Mouse (Mus musculus) activated CD4-positive, CD25-positive, alpha-beta regulatory T cell, adult 9 weeks (primary cell): Measurements from ENCODE around the gene Adam15. TPM values are rescaled to one million over a fixed set of nuclear protein-coding genes. Genes with fewer than 3 reads are reported as not detected.

Experiments used
- polyA plus RNA-seq: library from polyadenylated mRNA; unstranded; fragments of 100-300 nt; shearing (Covaris generic); gene quantifications from one replicate; pipeline ENCODE4 v1.2.1, GENCODE M21; 2017

Gene Adam15
- polyA plus RNA-seq, result 14.5 TPM

DNA sequence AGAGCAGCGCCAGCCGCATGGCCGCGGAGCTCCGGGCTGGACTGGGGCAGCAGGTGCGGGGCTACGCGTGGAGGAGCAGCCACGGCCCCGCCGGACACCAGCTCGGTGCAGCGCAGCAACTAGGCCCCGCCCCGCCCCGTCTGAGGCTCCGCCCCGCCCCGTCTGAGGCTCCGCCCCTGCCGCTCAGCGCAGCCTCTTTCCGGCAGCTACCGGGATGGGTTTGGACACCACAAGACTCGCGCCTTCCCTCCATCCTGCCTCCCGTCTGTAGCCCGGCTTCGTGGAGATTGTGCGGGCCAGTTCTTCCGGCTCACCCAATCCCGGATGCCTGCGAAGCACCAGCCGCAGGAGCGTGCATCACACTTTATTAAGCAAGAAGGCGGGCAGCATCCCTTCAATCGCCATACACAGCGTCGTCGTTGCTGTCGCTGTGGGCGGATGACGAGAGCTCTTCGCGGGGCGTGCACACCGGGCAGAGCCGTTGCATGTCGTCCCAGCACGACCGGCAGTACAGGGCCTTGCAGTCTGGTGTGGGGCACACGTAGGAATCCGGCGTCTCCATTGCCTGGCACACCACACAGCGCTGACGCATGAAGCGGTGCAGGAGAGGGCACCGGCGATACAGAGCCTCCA lies at the start of gene Adam15:
Adam15 (minus strand) TSS at position 128 of the 633 bp plus-strand sequence.

DNA sequence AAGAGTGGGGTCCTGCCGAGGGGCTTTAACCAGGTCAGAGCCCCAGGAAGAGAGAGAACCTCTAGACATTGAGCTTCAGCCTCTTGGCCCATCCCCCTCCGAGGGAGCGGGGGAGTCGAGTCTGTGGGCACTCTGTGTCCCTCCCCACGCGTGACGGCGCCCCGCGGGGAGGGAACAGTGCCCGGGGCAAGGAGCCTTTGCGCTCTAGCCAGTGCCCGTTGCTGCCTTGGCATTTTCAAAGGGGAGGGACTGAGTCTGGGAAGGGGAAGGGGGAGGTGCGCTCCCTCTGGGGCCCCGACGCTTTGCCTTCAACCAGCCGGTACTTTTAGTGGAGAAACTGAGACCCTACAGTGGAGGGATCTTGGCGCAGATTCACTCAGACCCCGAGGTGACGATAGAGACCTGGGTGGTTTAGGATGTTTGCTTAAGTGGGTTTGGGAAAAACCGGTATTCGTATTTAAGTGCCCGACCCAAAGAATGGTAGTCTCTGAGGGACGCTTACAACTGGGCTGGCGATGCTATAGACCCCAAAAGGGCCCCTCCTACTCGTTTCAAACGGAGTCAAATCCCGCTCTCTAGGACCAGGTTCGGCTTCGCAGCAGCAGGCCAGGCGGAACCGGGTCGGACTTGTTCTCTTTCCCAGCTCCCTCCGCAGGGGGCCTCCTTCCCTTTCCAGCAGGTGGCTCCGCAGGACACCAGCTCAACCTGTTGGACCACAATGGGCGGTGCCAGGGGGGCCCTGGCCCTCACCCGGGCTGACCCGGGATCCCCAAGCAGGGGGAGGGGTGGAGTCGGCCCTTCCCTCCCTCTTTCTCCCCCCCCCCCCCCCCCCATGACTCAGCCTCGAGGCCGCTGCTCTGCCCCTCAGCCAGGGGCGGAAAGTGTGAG lies 44.5 kb upstream of the Adam15 start, which contains the start of gene Zbtb7b:
Zbtb7b (minus strand) TSS at position 771 of the 888 bp plus-strand sequence.

DNA sequence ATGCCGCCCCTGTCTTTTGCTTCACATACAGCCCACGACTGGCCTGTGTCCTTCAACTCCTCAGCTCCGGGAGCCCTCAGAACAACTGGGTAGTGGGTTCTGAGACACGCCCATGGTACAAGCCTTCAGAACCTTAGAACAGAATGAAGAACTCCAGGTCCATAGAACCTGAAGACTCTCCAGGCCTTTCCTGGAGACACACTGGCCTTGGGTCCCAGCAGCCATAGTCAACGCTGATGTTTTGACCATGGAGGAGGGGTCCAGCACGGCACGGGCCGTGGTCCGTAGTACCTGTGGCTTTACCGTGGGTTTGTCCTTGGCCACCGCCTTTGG lies 15.3 kb upstream of the Adam15 start, which contains the start of gene Dcst1:
Dcst1 (minus strand) TSS at position 101 of the 333 bp plus-strand sequence.

DNA sequence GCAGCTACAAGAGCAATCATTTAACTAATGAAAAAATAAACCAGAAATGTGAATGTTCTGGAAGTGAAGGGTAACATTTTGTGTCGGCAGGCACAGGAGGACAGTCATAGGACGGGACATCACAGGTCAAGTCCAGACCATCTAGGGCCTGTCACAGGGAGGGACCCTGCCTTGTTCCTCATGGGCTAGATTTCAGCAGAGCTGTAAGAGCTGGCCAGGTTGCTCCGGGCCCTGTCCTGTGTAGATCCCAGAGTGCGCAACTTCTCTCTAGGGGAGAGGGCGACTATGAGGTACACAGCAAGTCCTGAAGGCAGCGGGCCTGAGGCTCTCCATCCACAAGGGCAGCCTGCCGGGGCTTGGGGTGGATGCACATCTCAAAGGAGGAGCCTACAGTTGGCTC lies 11.9 kb upstream of the Adam15 start, which contains the start of gene Dcst2:
Dcst2 (plus strand) TSS at position 301 of the 400 bp plus-strand sequence.

DNA sequence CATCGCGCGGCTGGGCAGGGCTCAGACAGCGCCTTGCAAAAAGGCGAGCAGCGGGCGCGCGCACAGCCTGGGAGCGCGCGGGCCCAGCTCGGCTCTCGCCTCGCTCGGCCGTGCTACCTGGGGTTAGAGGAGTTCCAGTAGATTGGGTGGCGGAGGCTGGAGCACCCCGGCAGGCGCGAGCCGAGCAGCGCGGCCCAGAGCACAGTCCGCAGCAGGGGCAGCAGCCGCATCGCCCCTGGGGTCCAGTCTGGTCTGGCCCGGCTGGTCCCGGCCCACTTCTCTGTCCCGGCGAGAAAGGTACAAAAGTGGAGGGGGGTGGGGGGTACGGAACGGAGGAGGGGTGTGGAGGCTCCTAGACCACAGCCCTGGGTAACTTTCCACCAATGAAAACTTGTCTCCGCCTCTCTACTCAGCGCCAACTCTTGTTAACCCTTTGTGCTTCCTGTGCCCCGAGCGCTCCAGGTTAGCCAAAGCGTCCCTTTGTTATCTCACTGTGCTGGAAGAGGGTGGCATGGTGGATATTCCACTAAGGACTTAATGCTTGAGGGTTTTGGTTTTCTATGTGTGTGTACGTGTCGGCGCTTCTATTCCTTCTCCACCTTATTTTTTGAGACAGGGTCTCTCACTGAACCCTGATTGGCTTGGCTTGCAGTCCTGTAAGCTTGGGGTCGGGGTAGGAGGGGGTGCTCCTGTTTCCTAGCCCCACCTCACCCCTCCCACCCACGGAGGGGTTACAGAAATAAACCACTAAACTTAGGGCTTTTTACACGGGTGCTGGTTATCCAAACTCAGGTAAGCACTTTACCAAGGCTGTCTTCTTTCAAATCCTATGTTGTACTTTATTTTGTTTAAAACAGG lies 11.8 kb downstream of the Adam15 start, which contains the start of gene Efna4:
Efna4 (minus strand) TSS at position 308 of the 858 bp plus-strand sequence.

DNA sequence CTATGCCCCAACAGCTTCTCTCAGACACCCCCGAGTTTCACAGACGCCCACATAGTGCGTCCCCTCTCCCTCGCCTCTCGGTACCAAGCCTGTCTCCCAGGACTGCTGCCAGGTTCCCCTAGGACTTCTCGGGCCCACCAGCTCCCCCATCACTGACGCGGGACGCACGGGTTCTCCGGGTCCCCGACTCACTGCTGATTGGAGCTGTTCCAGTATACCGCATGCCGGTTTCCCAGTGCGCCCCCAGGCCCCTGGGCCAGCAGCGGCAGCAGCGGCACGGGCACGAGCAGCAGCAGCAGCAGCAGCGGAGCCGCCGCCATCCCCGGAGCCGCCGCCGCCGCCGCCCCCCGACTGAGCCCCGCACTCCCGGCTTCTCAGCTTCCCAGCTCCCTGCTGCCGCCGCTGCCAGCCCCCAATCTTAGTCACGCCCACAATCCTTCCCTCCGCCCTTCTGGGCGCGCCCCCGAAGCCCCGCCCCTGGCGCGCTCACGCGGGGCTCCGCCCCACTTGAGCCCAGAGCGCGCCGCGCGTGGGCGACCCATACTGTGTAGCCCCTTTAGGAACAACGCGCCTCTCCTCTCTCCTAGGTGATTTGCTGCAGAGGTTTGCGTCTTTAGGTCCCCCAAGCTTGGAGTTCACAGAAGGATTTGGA lies 27.2 kb downstream of the Adam15 start, which contains the start of gene Efna3:
Efna3 (minus strand) TSS at position 452 of the 652 bp plus-strand sequence.

Other genes with a start within 250 kb of the Adam15 start
- not detected for gene Gm43738, start 248.9 kb downstream of the Adam15 start, polyA plus RNA-seq
- gene Fdps, start 248.0 kb downstream of the Adam15 start, polyA plus RNA-seq, result 102 TPM
- not detected for gene Pklr, start 213.9 kb downstream of the Adam15 start, polyA plus RNA-seq
- 0.73 TPM for gene Hcn3, start 189.8 kb downstream of the Adam15 start, polyA plus RNA-seq
- gene Clk2, start 185.2 kb downstream of the Adam15 start, polyA plus RNA-seq, result 36.9 TPM
- gene Scamp3, start 172.5 kb downstream of the Adam15 start, polyA plus RNA-seq, result 291 TPM
- gene Fam189b, start 166.9 kb downstream of the Adam15 start, polyA plus RNA-seq, result 230 TPM
- 139 TPM for gene Gba, start 147.1 kb downstream of the Adam15 start, polyA plus RNA-seq
- 2.8 TPM for gene Thbs3, start 134.8 kb downstream of the Adam15 start, polyA plus RNA-seq
- gene Mtx1, start 122.9 kb downstream of the Adam15 start, polyA plus RNA-seq, result 120 TPM
- 2.7 TPM for gene Muc1, start 120.9 kb downstream of the Adam15 start, polyA plus RNA-seq
- gene Krtcap2, start 104.0 kb downstream of the Adam15 start, polyA plus RNA-seq, result 285 TPM
- gene Trim46, start 103.7 kb downstream of the Adam15 start, polyA plus RNA-seq, result 5.0 TPM
- 99.0 TPM for gene Dpm3, start 90.6 kb downstream of the Adam15 start, polyA plus RNA-seq
- 249 TPM for gene Slc50a1, start 79.4 kb downstream of the Adam15 start, polyA plus RNA-seq
- gene Efna1, start 68.9 kb downstream of the Adam15 start, polyA plus RNA-seq, result not detected
- gene Efna3, start 27.0 kb downstream of the Adam15 start, polyA plus RNA-seq, result not detected
- 0.62 TPM for gene Efna4, start 12.0 kb downstream of the Adam15 start, polyA plus RNA-seq
- 0.28 TPM for gene Dcst2, start 12.0 kb upstream of the Adam15 start, polyA plus RNA-seq
- gene Dcst1, start 15.3 kb upstream of the Adam15 start, polyA plus RNA-seq, result 0.27 TPM
- gene Zbtb7b, start 44.8 kb upstream of the Adam15 start, polyA plus RNA-seq, result 74.9 TPM
- not detected for gene Lenep, start 52.8 kb upstream of the Adam15 start, polyA plus RNA-seq
- 66.1 TPM for gene Flad1, start 61.9 kb upstream of the Adam15 start, polyA plus RNA-seq
- 29.8 TPM for gene Cks1b, start 68.4 kb upstream of the Adam15 start, polyA plus RNA-seq
- gene Shc1, start 68.4 kb upstream of the Adam15 start, polyA plus RNA-seq, result 86.1 TPM
- 31.5 TPM for gene Pygo2, start 80.2 kb upstream of the Adam15 start, polyA plus RNA-seq
- 176 TPM for gene Pbxip1, start 86.7 kb upstream of the Adam15 start, polyA plus RNA-seq
- gene Pmvk, start 104.5 kb upstream of the Adam15 start, polyA plus RNA-seq, result 22.6 TPM
- gene Kcnn3, start 170.2 kb upstream of the Adam15 start, polyA plus RNA-seq, result not detected